Mouse (Mus musculus): ENCODE results near the gene Sgcd. TPM values are rescaled to one million over a fixed set of nuclear protein-coding genes. Genes with fewer than 3 reads are reported as not detected.

Gene Sgcd
- polyA plus RNA-seq, 1 experiment from 2014 or later, result 4.3 TPM

DNA sequence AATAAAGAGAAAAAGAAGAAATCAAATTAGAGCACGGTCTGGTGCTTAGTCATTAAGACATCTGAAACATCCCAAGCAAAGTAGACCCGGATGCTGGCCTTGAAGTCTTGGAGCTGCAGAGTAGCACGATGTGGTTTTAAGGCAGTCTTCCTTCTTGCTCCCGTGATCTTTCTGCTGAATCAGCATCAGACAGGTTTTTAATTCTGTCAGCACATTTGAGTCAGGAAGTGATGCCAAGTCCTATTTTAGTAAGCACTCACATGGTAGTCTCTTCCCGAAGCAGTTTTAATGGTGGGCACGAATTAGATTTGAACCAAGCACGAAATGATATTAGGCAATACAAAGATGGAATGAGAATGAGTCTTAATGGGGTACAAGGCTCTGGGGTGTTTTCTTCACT, 789.7 kb downstream of the Sgcd start:
- 90% methylated on average over 7 of the region's 7 CpGs for WGBS
- H3K27me3 ChIP-seq (ENCODE audit: control insufficient read depth, insufficient read depth, low read length), result no peaks in the 10 kb centered on the region
- no peak overlapping the region for H3K9ac ChIP-seq (ENCODE audit: low read depth, low read length)
- H3K9me3 ChIP-seq (ENCODE audit: control insufficient read depth, low read length), result no peaks in the 10 kb centered on the region
- H3K4me1 ChIP-seq (replicated peaks; ENCODE audit: control insufficient read depth, insufficient read depth, low read length), result no peaks in the 10 kb centered on the region
- no peak for DNase-seq (ENCODE audit: low spot score)
- no peak overlapping the region for H3K4me3 ChIP-seq (ENCODE audit: low read depth, low read length)
- H3K27ac ChIP-seq (ENCODE audit: low read depth, low read length), result no peak overlapping the region
- H3K4me2 ChIP-seq (replicated peaks; ENCODE audit: low read depth, low read length), result no peak overlapping the region
- ATAC-seq (ENCODE audit: low FRiP score), result no peak
- H3K36me3 ChIP-seq (ENCODE audit: control insufficient read depth, insufficient read depth, low read length), result no peaks in the 10 kb centered on the region

DNA sequence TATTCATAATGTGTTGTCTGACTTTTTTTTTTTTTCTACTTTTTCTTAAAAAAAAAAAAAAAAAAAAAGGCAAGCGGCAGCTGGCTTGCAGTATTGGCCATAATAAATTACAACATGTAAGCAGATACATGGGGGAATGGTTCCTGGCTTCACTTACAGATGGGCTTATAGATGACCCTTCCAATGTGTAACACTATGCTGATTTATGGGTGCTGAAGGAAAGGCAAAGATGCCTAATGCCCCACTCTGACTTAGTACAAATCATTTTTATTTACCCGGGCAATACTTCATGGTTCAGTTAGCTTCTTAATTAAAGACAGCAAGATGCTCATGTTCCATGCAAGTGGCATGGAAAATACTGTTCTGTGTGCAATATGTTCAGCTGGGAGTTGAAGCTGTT, 800.2 kb downstream of the Sgcd start:
- DNase-seq (ENCODE audit: low spot score) (no peak), ATAC-seq (ENCODE audit: low FRiP score) (no peak)
- H3K27me3 ChIP-seq (ENCODE audit: control insufficient read depth, insufficient read depth, low read length), result no peaks in the 10 kb centered on the region
- H3K27ac ChIP-seq (ENCODE audit: low read depth, low read length), result no peak overlapping the region
- no peaks in the 10 kb centered on the region for H3K36me3 ChIP-seq (ENCODE audit: control insufficient read depth, insufficient read depth, low read length)
- H3K4me1 ChIP-seq (replicated peaks; ENCODE audit: control insufficient read depth, insufficient read depth, low read length), result no peaks in the 10 kb centered on the region
- H3K9ac ChIP-seq (ENCODE audit: low read depth, low read length), result no peak overlapping the region
- H3K9me3 ChIP-seq (ENCODE audit: control insufficient read depth, low read length), result no peaks in the 10 kb centered on the region
- H3K4me3 ChIP-seq (ENCODE audit: low read depth, low read length), result no peak overlapping the region
- 84% methylated on average over 2 of the region's 2 CpGs for WGBS
- no peak overlapping the region for H3K4me2 ChIP-seq (replicated peaks; ENCODE audit: low read depth, low read length)

DNA sequence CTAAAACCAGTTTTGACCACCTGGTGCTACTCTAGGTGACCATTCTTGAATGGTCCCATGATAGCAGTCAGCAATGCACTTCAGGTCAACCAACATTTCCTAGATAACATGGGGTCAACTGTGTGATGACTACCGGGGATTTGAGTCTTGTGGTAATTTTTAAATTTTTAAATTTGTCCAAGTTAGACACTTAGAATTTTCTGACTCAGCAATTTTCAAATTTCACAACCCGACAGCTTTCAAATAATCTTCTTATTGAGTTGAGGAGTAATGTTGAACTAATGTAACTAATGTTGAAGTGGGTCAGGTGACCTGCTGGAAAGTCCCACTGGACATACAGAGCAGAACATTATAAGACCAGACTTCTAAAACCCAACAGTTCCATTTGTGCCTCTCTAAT, 813.8 kb downstream of the Sgcd start:
- DNase-seq (ENCODE audit: low spot score) (no peak), ATAC-seq (ENCODE audit: low FRiP score) (no peak)
- Histone ChIP-seq H3K9me3 (ENCODE audit: control insufficient read depth, low read length) (no peaks in the 10 kb centered on the region), H3K4me3 (ENCODE audit: low read depth, low read length) (no peak overlapping the region), H3K4me1 (replicated peaks; ENCODE audit: control insufficient read depth, insufficient read depth, low read length) (no peaks in the 10 kb centered on the region), H3K9ac (ENCODE audit: low read depth, low read length) (no peak overlapping the region), H3K27ac (ENCODE audit: low read depth, low read length) (no peak overlapping the region), H3K4me2 (replicated peaks; ENCODE audit: low read depth, low read length) (no peak overlapping the region), H3K27me3 (ENCODE audit: control insufficient read depth, insufficient read depth, low read length) (no peaks in the 10 kb centered on the region), H3K36me3 (ENCODE audit: control insufficient read depth, insufficient read depth, low read length) (no peaks in the 10 kb centered on the region)
- WGBS, result 91% methylated on average over 2 of the region's 2 CpGs

DNA sequence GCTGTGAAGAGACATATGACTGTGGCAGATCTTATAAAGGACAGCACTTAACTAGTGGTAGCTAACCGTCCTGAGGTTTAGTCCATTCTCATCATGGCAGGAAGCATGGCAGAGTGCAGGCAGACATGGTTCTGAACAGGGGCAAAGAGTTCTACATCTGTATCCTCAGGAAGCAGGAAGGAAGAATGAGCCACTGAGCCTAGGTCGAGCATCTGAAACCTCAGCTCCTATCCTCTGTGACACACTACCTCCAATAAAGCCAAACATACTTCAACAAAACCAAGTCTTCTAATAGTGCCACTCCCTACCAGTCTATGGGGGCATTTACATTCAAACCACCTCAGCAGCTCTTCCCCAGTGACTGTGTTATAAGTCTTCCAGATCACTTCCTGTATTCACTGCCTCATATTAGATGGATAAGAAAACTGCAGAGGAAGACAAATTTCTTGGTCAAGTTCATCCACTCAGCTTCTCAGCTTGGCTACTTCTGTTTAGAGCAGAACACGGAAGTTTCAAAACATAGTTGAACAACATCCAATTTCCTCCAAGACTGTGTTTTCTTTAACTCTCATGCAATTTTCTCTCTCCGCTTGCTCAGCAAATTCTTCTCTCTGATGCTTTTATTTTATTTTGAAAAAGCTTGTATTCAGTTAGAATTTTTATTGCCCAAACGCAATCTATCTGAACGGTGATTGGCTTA, 817.7 kb downstream of the Sgcd start:
- no peaks in the 10 kb centered on the region for H3K9me3 ChIP-seq (ENCODE audit: control insufficient read depth, low read length)
- WGBS, result 89% methylated on average over 6 of the region's 6 CpGs
- H3K4me1 ChIP-seq (replicated peaks; ENCODE audit: control insufficient read depth, insufficient read depth, low read length), result no peaks in the 10 kb centered on the region
- DNase-seq (ENCODE audit: low spot score) (no peak), ATAC-seq (ENCODE audit: low FRiP score) (no peak)
- H3K36me3 ChIP-seq (ENCODE audit: control insufficient read depth, insufficient read depth, low read length), result no peaks in the 10 kb centered on the region
- H3K27me3 ChIP-seq (ENCODE audit: control insufficient read depth, insufficient read depth, low read length), result no peaks in the 10 kb centered on the region
- H3K4me2 ChIP-seq (replicated peaks; ENCODE audit: low read depth, low read length), result no peak overlapping the region
- no peak overlapping the region for H3K9ac ChIP-seq (ENCODE audit: low read depth, low read length)
- H3K27ac ChIP-seq (ENCODE audit: low read depth, low read length), result no peak overlapping the region
- no peak overlapping the region for H3K4me3 ChIP-seq (ENCODE audit: low read depth, low read length)

DNA sequence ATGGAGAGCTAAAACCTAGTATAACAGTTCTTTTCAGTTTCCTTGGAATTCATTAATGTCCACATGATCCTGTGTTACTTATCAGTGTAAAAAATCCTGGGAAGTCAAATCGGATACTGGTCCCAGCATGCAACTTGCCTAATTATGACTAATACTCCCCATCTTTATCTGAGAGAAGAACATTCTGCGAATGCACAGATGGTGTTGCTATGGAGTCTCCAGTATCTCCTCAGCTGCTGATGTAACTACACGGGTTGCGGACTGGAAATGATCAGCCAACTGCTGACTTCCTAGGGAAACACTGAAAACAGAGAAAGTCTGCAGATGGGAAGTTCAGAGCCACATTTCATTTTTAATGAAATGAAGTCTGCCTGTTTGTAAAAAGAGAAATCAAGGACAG, 821.4 kb downstream of the Sgcd start:
- ATAC-seq (ENCODE audit: low FRiP score) (no peak), DNase-seq (ENCODE audit: low spot score) (no peak)
- WGBS, result 83% methylated on average over 4 of the region's 4 CpGs
- no peaks in the 10 kb centered on the region for H3K36me3 ChIP-seq (ENCODE audit: control insufficient read depth, insufficient read depth, low read length)
- H3K9ac ChIP-seq (ENCODE audit: low read depth, low read length), result no peak overlapping the region
- H3K4me1 ChIP-seq (replicated peaks; ENCODE audit: control insufficient read depth, insufficient read depth, low read length), result no peaks in the 10 kb centered on the region
- H3K9me3 ChIP-seq (ENCODE audit: control insufficient read depth, low read length), result no peaks in the 10 kb centered on the region
- H3K4me2 ChIP-seq (replicated peaks; ENCODE audit: low read depth, low read length), result no peak overlapping the region
- no peaks in the 10 kb centered on the region for H3K27me3 ChIP-seq (ENCODE audit: control insufficient read depth, insufficient read depth, low read length)
- H3K4me3 ChIP-seq (ENCODE audit: low read depth, low read length), result no peak overlapping the region
- H3K27ac ChIP-seq (ENCODE audit: low read depth, low read length), result no peak overlapping the region

DNA sequence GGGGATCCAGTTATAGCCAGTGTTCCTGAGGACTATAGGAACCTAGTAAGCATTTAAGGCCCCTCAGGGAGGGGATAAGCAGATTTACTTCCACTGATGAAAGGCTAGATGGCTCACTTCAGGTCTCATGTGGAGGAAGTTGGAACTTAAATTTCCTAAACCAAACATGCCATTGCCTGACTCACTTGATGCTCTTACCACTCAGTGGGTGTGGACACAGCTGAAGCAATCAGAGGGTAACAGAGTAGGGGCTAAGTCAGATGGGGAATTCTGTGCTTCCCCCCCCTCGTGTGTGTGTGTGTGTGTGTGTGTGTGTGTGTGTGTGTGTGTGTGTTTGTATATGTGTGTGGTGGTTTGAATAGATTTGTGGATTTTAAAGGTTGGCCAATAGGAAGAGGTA, 830.7 kb downstream of the Sgcd start:
- no peak for DNase-seq (ENCODE audit: low spot score)
- Histone ChIP-seq H3K27me3 (ENCODE audit: control insufficient read depth, insufficient read depth, low read length) (no peaks in the 10 kb centered on the region), H3K4me2 (replicated peaks; ENCODE audit: low read depth, low read length) (no peak overlapping the region), H3K36me3 (ENCODE audit: control insufficient read depth, insufficient read depth, low read length) (no peaks in the 10 kb centered on the region), H3K27ac (ENCODE audit: low read depth, low read length) (no peak overlapping the region), H3K9ac (ENCODE audit: low read depth, low read length) (no peak overlapping the region), H3K4me1 (replicated peaks; ENCODE audit: control insufficient read depth, insufficient read depth, low read length) (no peaks in the 10 kb centered on the region), H3K9me3 (ENCODE audit: control insufficient read depth, low read length) (no peaks in the 10 kb centered on the region), H3K4me3 (ENCODE audit: low read depth, low read length) (no peak overlapping the region)
- 71% methylated on average over 1 of the region's 1 CpGs for WGBS
- no peak for ATAC-seq (ENCODE audit: low FRiP score)

DNA sequence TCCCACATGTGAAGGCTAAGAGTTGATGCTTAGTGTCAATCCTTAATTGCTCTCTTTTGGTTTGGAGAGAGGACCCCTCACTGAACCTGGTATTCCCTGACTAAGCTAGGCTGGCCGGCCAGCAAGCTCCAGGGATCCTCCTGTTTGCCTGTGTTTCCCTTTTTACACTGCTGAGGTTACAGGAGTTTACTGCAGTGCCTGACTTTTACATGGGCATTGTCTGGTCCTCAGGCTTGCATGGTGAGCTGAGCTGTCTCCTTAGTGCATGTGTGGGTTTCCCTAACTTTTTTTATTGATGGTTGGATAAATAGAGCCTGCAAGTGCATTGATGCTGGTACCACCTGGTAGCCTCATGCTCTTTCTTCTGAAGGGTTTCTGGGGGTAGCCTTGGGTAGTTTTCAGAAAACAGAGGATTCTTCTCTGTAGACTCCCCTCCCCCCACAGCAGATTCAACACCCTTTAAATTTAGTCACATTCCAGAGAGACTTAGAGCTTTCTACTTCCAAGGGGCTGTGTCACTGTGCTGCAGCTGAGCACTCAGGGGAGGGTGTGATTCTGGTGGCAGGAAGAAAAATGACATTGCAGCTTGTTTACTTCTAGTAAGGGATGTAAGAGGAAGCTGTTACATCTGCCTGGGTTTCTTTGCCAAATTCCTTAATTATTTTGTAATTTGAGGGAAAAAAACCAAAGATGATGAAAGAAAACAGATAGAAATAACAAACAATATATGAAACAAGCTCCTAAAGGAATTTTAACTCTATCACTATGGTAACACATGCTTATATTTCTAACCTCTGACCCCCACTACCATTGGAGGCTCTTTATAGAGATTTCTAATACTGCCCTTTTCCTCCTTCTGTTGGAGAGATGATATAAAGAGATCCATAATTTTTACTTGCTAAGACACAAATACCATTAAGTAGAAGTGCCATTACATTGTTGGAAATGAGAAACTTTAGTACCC, 831.8 kb downstream of the Sgcd start:
- peak; percentile 1 for DNase-seq (ENCODE audit: low spot score)
- Histone ChIP-seq H3K36me3 (ENCODE audit: control insufficient read depth, insufficient read depth, low read length) (no peaks in the 10 kb centered on the region), H3K4me2 (replicated peaks; ENCODE audit: low read depth, low read length) (no peak overlapping the region), H3K9me3 (ENCODE audit: control insufficient read depth, low read length) (no peaks in the 10 kb centered on the region), H3K4me3 (ENCODE audit: low read depth, low read length) (no peak overlapping the region), H3K9ac (ENCODE audit: low read depth, low read length) (no peak overlapping the region), H3K27me3 (ENCODE audit: control insufficient read depth, insufficient read depth, low read length) (no peaks in the 10 kb centered on the region), H3K27ac (ENCODE audit: low read depth, low read length) (no peak overlapping the region), H3K4me1 (replicated peaks; ENCODE audit: control insufficient read depth, insufficient read depth, low read length) (no peaks in the 10 kb centered on the region)
- no peak for ATAC-seq (ENCODE audit: low FRiP score)
- WGBS, result 29% methylated on average over 1 of the region's 1 CpGs

DNA sequence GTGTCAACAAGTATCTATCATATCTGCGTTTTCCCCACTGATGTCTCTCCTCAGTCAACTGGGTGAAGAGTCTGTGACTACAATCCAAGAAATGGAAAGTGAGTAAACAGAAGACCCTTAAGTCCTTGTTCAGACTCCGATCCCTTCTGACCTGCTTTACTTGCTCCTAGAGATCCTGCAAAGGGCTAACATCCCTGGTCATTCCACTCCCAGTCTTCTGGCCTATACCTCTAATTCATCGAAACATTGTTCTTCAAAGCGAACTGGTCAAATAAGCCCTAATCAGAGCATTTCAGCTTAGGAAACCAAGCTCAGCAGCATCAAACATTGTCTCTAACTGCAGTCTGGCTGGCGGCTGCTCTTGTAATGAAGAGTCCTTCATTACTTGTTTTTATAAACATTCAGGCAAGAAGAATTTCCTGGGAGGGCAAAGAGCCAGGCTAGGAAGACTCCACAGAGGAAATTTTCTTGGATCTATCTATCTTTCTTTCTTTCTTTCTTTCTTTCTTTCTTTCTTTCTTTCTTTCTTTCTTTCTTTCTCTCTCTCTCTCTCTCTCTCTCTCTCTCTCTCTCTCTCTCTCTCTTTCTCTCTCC, 833.8 kb downstream of the Sgcd start:
- no peaks in the 10 kb centered on the region for H3K36me3 ChIP-seq (ENCODE audit: control insufficient read depth, insufficient read depth, low read length)
- no peaks in the 10 kb centered on the region for H3K9me3 ChIP-seq (ENCODE audit: control insufficient read depth, low read length)
- H3K27ac ChIP-seq (ENCODE audit: low read depth, low read length), result no peak overlapping the region
- DNase-seq (ENCODE audit: low spot score) (no peak), ATAC-seq (ENCODE audit: low FRiP score) (no peak)
- H3K4me2 ChIP-seq (replicated peaks; ENCODE audit: low read depth, low read length), result no peak overlapping the region
- H3K9ac ChIP-seq (ENCODE audit: low read depth, low read length), result no peak overlapping the region
- no peaks in the 10 kb centered on the region for H3K27me3 ChIP-seq (ENCODE audit: control insufficient read depth, insufficient read depth, low read length)
- H3K4me1 ChIP-seq (replicated peaks; ENCODE audit: control insufficient read depth, insufficient read depth, low read length), result no peaks in the 10 kb centered on the region
- WGBS, result 87% methylated on average over 5 of the region's 5 CpGs
- H3K4me3 ChIP-seq (ENCODE audit: low read depth, low read length), result no peak overlapping the region

Data from hindbrain, embryonic 11.5 days (tissue).